11 mouse cellular contexts compared by ENCODE assay signal in genomic region chr7:49497426-49497892, GRCm38 (mm10).
A peak's percentile ranks its signal among the peaks of the same experiment; 100 is the strongest.
DNase-seq lines count a peak whose midpoint lies in the region; ATAC-seq and TF ChIP-seq lines count a peak whose summit lies in the region.
"Had no signal": no experiment of that assay in that cellular context is flagged by ENCODE, and none has a peak within 500 bp of the region (broad histone marks: within the 10 kb centered on the region; RNA-seq: fewer than 3 reads in every experiment).

No protein-coding gene starts in this region.

- no peak overlapping the region for H3K4me2 ChIP-seq in forebrain, embryonic 14.5 days (ENCODE audit: low read length)

- no peak overlapping the region for H3K9ac ChIP-seq in forebrain, embryonic 14.5 days (ENCODE audit: low read length)

- peaks cover 14% of the 10 kb centered on the region for H3K27me3 ChIP-seq in embryonic facial prominence, embryonic 10.5 days (replicated peaks; ENCODE audit: low read depth, poor library complexity, severe bottlenecking)
- H3K27me3 ChIP-seq in forebrain, embryonic 14.5 days (replicated peaks; ENCODE audit: control insufficient read depth, insufficient read depth, low read length), result no peaks in the 10 kb centered on the region
- peaks cover 53% of the 10 kb centered on the region for H3K27me3 ChIP-seq in limb, embryonic 10.5 days (ENCODE audit: low read depth, poor library complexity, severe bottlenecking)

- peaks cover 24% of the 10 kb centered on the region for H3K4me1 ChIP-seq in embryonic facial prominence, embryonic 10.5 days
- H3K4me1 ChIP-seq in forebrain, embryonic 14.5 days (ENCODE audit: control insufficient read depth, insufficient read depth, low read length), result peaks cover 24% of the 10 kb centered on the region
- peaks cover 32% of the 10 kb centered on the region for H3K4me1 ChIP-seq in limb, embryonic 10.5 days

- no peak for ATAC-seq in forebrain, embryonic 14.5 days

- no peaks in the 10 kb centered on the region for H3K9me3 ChIP-seq in embryonic facial prominence, embryonic 10.5 days
- no peaks in the 10 kb centered on the region for H3K9me3 ChIP-seq in forebrain, embryonic 14.5 days (replicated peaks; ENCODE audit: control insufficient read depth, low read length)
- no peaks in the 10 kb centered on the region for H3K9me3 ChIP-seq in limb, embryonic 10.5 days (replicated peaks)

- H3K36me3 ChIP-seq in embryonic facial prominence, embryonic 10.5 days (replicated peaks), result no peaks in the 10 kb centered on the region
- H3K36me3 ChIP-seq in forebrain, embryonic 14.5 days (ENCODE audit: control insufficient read depth, insufficient read depth, low read length), result no peaks in the 10 kb centered on the region
- no peaks in the 10 kb centered on the region for H3K36me3 ChIP-seq in limb, embryonic 10.5 days

- 63% methylated on average over 4 of the region's 4 CpGs for WGBS in embryonic facial prominence, embryonic 10.5 days
- 66% methylated on average over 4 of the region's 4 CpGs for WGBS in forebrain, embryonic 14.5 days
- WGBS in limb, embryonic 10.5 days, result 54% methylated on average over 4 of the region's 4 CpGs

- H3K27ac ChIP-seq in left cerebral cortex, adult 2 months, result peak overlapping the region; percentile 78; the same call in 1 of the 2 replicates
- peak overlapping the region; percentile 78 for H3K27ac ChIP-seq in embryonic facial prominence, embryonic 10.5 days (replicated peaks)
- H3K27ac ChIP-seq in forebrain, embryonic 14.5 days (ENCODE audit: low read depth, low read length), result peak overlapping the region; percentile 88; the same call in 1 of the 2 replicates
- peak overlapping the region; percentile 82 for H3K27ac ChIP-seq in limb, embryonic 10.5 days

- DNase-seq in left cerebral cortex, adult 2 months (ENCODE audit: extremely low spot score in 1 of 2, low spot score in 2 of 2), result no peak
- DNase-seq in left cerebral cortex, adult 9 months (ENCODE audit: low spot score in 2 of 2), result no peak
- no peak for DNase-seq in embryonic facial prominence, embryonic 10.5 days (ENCODE audit: low spot score)
- no peak for DNase-seq in forebrain, embryonic 14.5 days (ENCODE audit: low spot score)
- DNase-seq in limb, embryonic 10.5 days (ENCODE audit: low spot score), result no peak
- no peak for DNase-seq in thymus, postnatal 10 days (ENCODE audit: low spot score in 2 of 2)
- no peak for DNase-seq in cerebellum, adult 9-11 months
- DNase-seq: adrenal gland, postnatal 14 days; cerebellum, postnatal 36 days; kidney, adult 8-10 months; left cerebral cortex, postnatal 4 days had no signal

- intact Hi-C loops in left cerebral cortex, adult 2 months (cut with DNase I), result no loop called here

- no peak for TF ChIP-seq CTCF in left cerebral cortex, adult 2 months (IDR thresholded peaks at IDR 0.05)

- H3K4me3 ChIP-seq in left cerebral cortex, adult 2 months, result no peak overlapping the region
- peak overlapping the region; percentile 29 for H3K4me3 ChIP-seq in embryonic facial prominence, embryonic 10.5 days
- no peak overlapping the region for H3K4me3 ChIP-seq in forebrain, embryonic 14.5 days (ENCODE audit: low read depth, low read length)
- peak overlapping the region; percentile 34 for H3K4me3 ChIP-seq in limb, embryonic 10.5 days

Comparison
In these comparisons a context has a peak if more than half of its experiments do, and no peak if none do; other contexts are left out.
1. H3K4me3 ChIP-seq: peak in embryonic facial prominence, embryonic 10.5 days (single experiment) and limb, embryonic 10.5 days (single experiment); none in left cerebral cortex, adult 2 months (single experiment) and forebrain, embryonic 14.5 days (single experiment).
2. Peak in every context shown above with its lines, with median percentiles within 50 percentile points of each other: H3K27ac ChIP-seq.